ENCODE assay signal across 8 mouse cellular contexts in the genomic region with DNA sequence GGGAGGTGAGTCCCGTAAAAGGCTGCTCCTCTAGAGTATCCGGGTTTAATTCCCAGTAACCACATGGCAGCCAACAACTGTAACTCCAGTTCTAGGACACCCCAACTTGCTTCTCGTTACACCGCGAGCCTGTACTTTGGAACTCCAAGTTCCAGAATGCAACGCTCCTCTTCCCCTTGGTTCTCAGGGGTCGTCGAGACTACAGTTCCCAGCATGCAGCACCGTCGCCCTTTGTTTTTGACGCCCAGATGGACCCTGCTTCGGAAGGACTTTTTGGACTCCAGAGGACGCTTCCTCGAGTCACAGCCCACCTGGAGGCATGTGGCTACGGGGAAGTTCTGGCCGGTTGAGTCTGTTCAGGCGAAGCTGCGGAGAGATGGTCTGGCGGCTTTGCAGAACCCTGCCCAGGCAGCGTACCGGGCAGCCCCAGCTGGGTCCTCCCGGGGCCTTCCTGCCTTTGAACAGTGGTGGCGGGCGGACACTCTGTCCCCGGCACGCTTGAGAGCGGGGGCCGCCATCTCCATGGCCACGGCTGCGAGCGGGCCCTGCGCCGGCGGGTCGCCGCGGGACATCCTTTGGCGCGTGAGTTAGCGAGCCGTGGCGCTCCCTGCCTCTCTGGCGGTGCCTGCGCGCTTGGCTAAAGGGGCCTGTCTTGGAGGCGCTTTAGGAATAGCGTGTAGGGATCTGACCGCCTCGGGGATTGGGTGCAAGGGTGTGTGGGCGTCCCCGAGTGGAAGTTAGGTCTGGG. TPM values are rescaled to one million over a fixed set of nuclear protein-coding genes. Genes with fewer than 3 reads are reported as not detected.
A peak's percentile ranks its signal among the peaks of the same experiment; 100 is the strongest.
DNase-seq lines count a peak whose midpoint lies in the region; ATAC-seq and TF ChIP-seq lines count a peak whose summit lies in the region.

A gene (plus strand): TSS at position 218 of the 748 bp plus-strand sequence.

- no peaks in the 10 kb centered on the region for H3K27me3 ChIP-seq in forebrain, embryonic 10.5 days (ENCODE audit: poor library complexity, severe bottlenecking)
- no peaks in the 10 kb centered on the region for H3K27me3 ChIP-seq in heart, embryonic 15.5 days
- H3K27me3 ChIP-seq in liver, embryonic 14.5 days (ENCODE audit: control insufficient read depth, insufficient read depth, low read length) = no peaks in the 10 kb centered on the region
- H3K27me3 ChIP-seq in neural tube, embryonic 11.5 days (ENCODE audit: control insufficient read depth, insufficient read depth, low read length) = no peaks in the 10 kb centered on the region
- no peaks in the 10 kb centered on the region for H3K27me3 ChIP-seq in stomach, postnatal 0 days (ENCODE audit: control insufficient read depth, insufficient read depth, low read length)

- WGBS in forebrain, embryonic 10.5 days = under 1% methylated on average over 51 of the region's 51 CpGs
- under 1% methylated on average over 51 of the region's 51 CpGs for WGBS in heart, embryonic 15.5 days
- under 1% methylated on average over 51 of the region's 51 CpGs for whole genome bisulfite sequencing in liver, embryonic 14.5 days (ENCODE audit: insufficient replicate concordance)
- WGBS in neural tube, embryonic 11.5 days = under 1% methylated on average over 51 of the region's 51 CpGs
- WGBS in stomach, postnatal 0 days = under 1% methylated on average over 50 of the region's 51 CpGs

- H3K36me3 ChIP-seq in forebrain, embryonic 10.5 days (replicated peaks) = peaks cover 36% of the 10 kb centered on the region
- peaks cover 17% of the 10 kb centered on the region for H3K36me3 ChIP-seq in heart, embryonic 15.5 days
- H3K36me3 ChIP-seq in liver, embryonic 14.5 days (replicated peaks; ENCODE audit: control insufficient read depth, insufficient read depth, low read depth) = peaks cover 10% of the 10 kb centered on the region
- H3K36me3 ChIP-seq in neural tube, embryonic 11.5 days (ENCODE audit: control insufficient read depth, insufficient read depth, low read length) = peaks cover under 1% of the 10 kb centered on the region; the same call in 1 of the 2 replicates
- no peaks in the 10 kb centered on the region for H3K36me3 ChIP-seq in stomach, postnatal 0 days (ENCODE audit: control insufficient read depth, insufficient read depth, low read length)

- H3K4me1 ChIP-seq in forebrain, embryonic 10.5 days = peaks cover 15% of the 10 kb centered on the region
- H3K4me1 ChIP-seq in heart, embryonic 15.5 days (replicated peaks) = peaks cover 8% of the 10 kb centered on the region
- peaks cover 0 to 6% of the 10 kb centered on the region in 2 experiments; a peak in 3 of 4 replicates for H3K4me1 ChIP-seq in liver, embryonic 14.5 days (replicated peaks; ENCODE audit: control insufficient read depth in 2 of 2, insufficient read depth in 2 of 2, low read length in 1 of 2)
- no peaks in the 10 kb centered on the region; the same call in 1 of the 2 replicates for H3K4me1 ChIP-seq in neural tube, embryonic 11.5 days (ENCODE audit: control insufficient read depth, insufficient read depth, low read length)
- H3K4me1 ChIP-seq in stomach, postnatal 0 days (replicated peaks; ENCODE audit: control insufficient read depth, insufficient read depth) = no peaks in the 10 kb centered on the region

- no peaks in the 10 kb centered on the region for H3K9me3 ChIP-seq in forebrain, embryonic 10.5 days
- no peaks in the 10 kb centered on the region for H3K9me3 ChIP-seq in heart, embryonic 15.5 days (replicated peaks)
- no peaks in the 10 kb centered on the region for H3K9me3 ChIP-seq in liver, embryonic 14.5 days (ENCODE audit: control insufficient read depth, low read length)
- H3K9me3 ChIP-seq in neural tube, embryonic 11.5 days (ENCODE audit: control insufficient read depth, low read length) = no peaks in the 10 kb centered on the region
- H3K9me3 ChIP-seq in stomach, postnatal 0 days (ENCODE audit: control insufficient read depth, low read length) = no peaks in the 10 kb centered on the region

- ATAC-seq in CD4-positive, CD25-positive, alpha-beta regulatory T cell, adult 4 months = peak; percentile 98
- ATAC-seq in heart, embryonic 15.5 days (replicated peaks; ENCODE audit: insufficient number of reproducible peaks, insufficient read depth, low FRiP score, low read depth) = peak; percentile 97
- ATAC-seq in liver, embryonic 14.5 days (ENCODE audit: insufficient read depth) = peak; percentile 97
- peak; percentile 98 for ATAC-seq in neural tube, embryonic 11.5 days (ENCODE audit: insufficient read depth, low FRiP score, low TSS enrichment)
- ATAC-seq in stomach, postnatal 0 days (ENCODE audit: low FRiP score, low TSS enrichment) = peak; percentile 95

- peak within 1 kb of the TSS; percentile 77 for H3K4me2 ChIP-seq in heart, embryonic 15.5 days
- peak within 1 kb of the TSS; percentile 66 for H3K4me2 ChIP-seq in liver, embryonic 14.5 days (ENCODE audit: low read depth)
- peak within 1 kb of the TSS; percentile 51 for H3K4me2 ChIP-seq in neural tube, embryonic 11.5 days (ENCODE audit: low read depth)
- H3K4me2 ChIP-seq in stomach, postnatal 0 days (replicated peaks; ENCODE audit: low read depth) = peak within 1 kb of the TSS; percentile 69

- TF ChIP-seq EP300 in liver, embryonic 14.5 days (IDR thresholded peaks at IDR 0.05; ENCODE audit: low read depth) = no peak
- TF ChIP-seq EP300 in stomach, postnatal 0 days (optimal IDR thresholded peaks at IDR 0.05) = peak; percentile 74

- peak; percentile 69 for DNase-seq in c-Kit-negative CD71-positive TER-119-positive erythroid progenitor cells, embryonic 14.5 days (ENCODE audit: low read depth, low spot score)
- DNase-seq in forebrain, embryonic 10.5 days (ENCODE audit: extremely low spot score, low spot score) = peak; percentile 92
- DNase-seq in kidney, postnatal 25 days = peak; percentile 83 to 91
- peak; percentile 81 to 87 (median 83) for DNase-seq in liver, embryonic 14.5 days (ENCODE audit: low read depth in 3 of 3, low spot score in 3 of 3)
- peak; percentile 92 for DNase-seq in neural tube, embryonic 11.5 days (ENCODE audit: low spot score)
- DNase-seq in stomach, postnatal 0 days (ENCODE audit: low spot score) = peak; percentile 86

- H3K9ac ChIP-seq in heart, embryonic 15.5 days = peak within 1 kb of the TSS; percentile 84
- peak within 1 kb of the TSS; percentile 62 for H3K9ac ChIP-seq in liver, embryonic 14.5 days (replicated peaks)
- H3K9ac ChIP-seq in neural tube, embryonic 11.5 days (ENCODE audit: low read length) = peak within 1 kb of the TSS; percentile 70
- H3K9ac ChIP-seq in stomach, postnatal 0 days (ENCODE audit: low read length) = peak within 1 kb of the TSS; percentile 82

- H3K4me3 ChIP-seq in forebrain, embryonic 10.5 days = peak within 1 kb of the TSS; percentile 93
- H3K4me3 ChIP-seq in heart, embryonic 15.5 days = peak within 1 kb of the TSS; percentile 91
- H3K4me3 ChIP-seq in liver, embryonic 14.5 days (ENCODE audit: insufficient read depth in 1 of 2, low read depth in 2 of 2, low read length in 2 of 2) = peak within 1 kb of the TSS; percentile 69 to 86
- H3K4me3 ChIP-seq in neural tube, embryonic 11.5 days (ENCODE audit: low read depth, low read length) = peak within 1 kb of the TSS; percentile 71
- H3K4me3 ChIP-seq in stomach, postnatal 0 days (ENCODE audit: low read depth, low read length) = peak within 1 kb of the TSS; percentile 78

- TF ChIP-seq CTCF in liver, embryonic 14.5 days (IDR thresholded peaks at IDR 0.05; ENCODE audit: low read depth) = no peak
- peak; percentile 17; the same call in 1 of the 2 replicates for TF ChIP-seq CTCF in stomach, postnatal 0 days (IDR thresholded peaks at IDR 0.05; ENCODE audit: low read depth)

- H3K27ac ChIP-seq in forebrain, embryonic 10.5 days = peak within 1 kb of the TSS; percentile 99
- peak within 1 kb of the TSS; percentile 89 for H3K27ac ChIP-seq in heart, embryonic 15.5 days
- H3K27ac ChIP-seq in liver, embryonic 14.5 days = peak within 1 kb of the TSS; percentile 23
- H3K27ac ChIP-seq in neural tube, embryonic 11.5 days (ENCODE audit: low read depth, low read length) = peak within 1 kb of the TSS; percentile 45
- H3K27ac ChIP-seq in stomach, postnatal 0 days (replicated peaks) = peak within 1 kb of the TSS; percentile 92

RNA-seq across cellular contexts. Expression of the gene that starts here (rescaled TPM):
- 1 to 10 TPM; 3.8 to 5.3 TPM for polyA plus RNA-seq in CD4-positive, CD25-positive, alpha-beta regulatory T cell, adult 4 months (2017; shearing (Covaris generic))
- 55.3 and 62.2 TPM in 2 replicates for polyA plus RNA-seq in forebrain, embryonic 10.5 days (2016; fragmentation: Nextera tagmentation; extraction: Ambion mirVana)
- 18.9 and 23.3 TPM in 2 replicates for polyA plus RNA-seq in heart, embryonic 15.5 days (2015; fragmentation: Nextera tagmentation; extraction: Ambion mirVana)
- 8.7 and 9.6 TPM in 2 replicates for polyA plus RNA-seq in liver, embryonic 14.5 days (2012; rRNA removed)
- polyA plus RNA-seq in liver, embryonic 14.5 days (2014; fragmentation: Nextera tagmentation; extraction: Ambion mirVana) = 17.2 and 21.2 TPM in 2 replicates
- polyA plus RNA-seq in neural tube, embryonic 11.5 days (2014; fragmentation: Nextera tagmentation; extraction: Ambion mirVana) = 47.7 and 48.8 TPM in 2 replicates
- 7.1 and 7.6 TPM in 2 replicates for polyA plus RNA-seq in stomach, postnatal 0 days (2015; fragmentation: Nextera tagmentation; extraction: Ambion mirVana)

Comparison
In these comparisons a context has a peak if more than half of its experiments do, and no peak if none do; other contexts are left out.
1. Peak in every context shown above with its lines: DNase-seq, ATAC-seq, H3K4me3 ChIP-seq and H3K27ac ChIP-seq.
2. H3K27ac ChIP-seq: peak in every context shown above with its lines; median percentile 99 in forebrain, embryonic 10.5 days; 92 in stomach, postnatal 0 days; 89 in heart, embryonic 15.5 days; 45 in neural tube, embryonic 11.5 days; 23 in liver, embryonic 14.5 days.